Mouse (Mus musculus): Measurements from ENCODE around the gene Pygl. TPM values are rescaled to one million over a fixed set of nuclear protein-coding genes. Genes with fewer than 3 reads are reported as not detected.

Gene Pygl
- polyA plus RNA-seq, 1 experiment from 2014 or later, result 37.3 TPM

GRCm38 (mm10) chr12:70226655-70227054 is 4.6 kb downstream of the Pygl start:
- Histone ChIP-seq H3K36me3 (no peaks in the 10 kb centered on the region), H3K9me3 (replicated peaks) (no peaks in the 10 kb centered on the region), H3K9ac (peak overlapping the region; percentile 37; the same call in 1 of the 2 replicates), H3K4me2 (replicated peaks) (peak overlapping the region; percentile 84), H3K4me3 (replicated peaks) (peak overlapping the region; percentile 54), H3K27ac (replicated peaks) (peak overlapping the region; percentile 44; the same call in 1 of the 2 replicates), H3K27me3 (no peaks in the 10 kb centered on the region), H3K4me1 (peaks cover 20% of the 10 kb centered on the region)
- 24% methylated on average over 5 of the region's 5 CpGs for WGBS
- ATAC-seq (ENCODE audit: insufficient number of reproducible peaks, low FRiP score, low TSS enrichment, low read depth), result no peak

GRCm38 (mm10) chr12:70223331-70223730 is 8.0 kb downstream of the Pygl start:
- 56% methylated on average over 4 of the region's 4 CpGs for WGBS
- ATAC-seq (ENCODE audit: insufficient number of reproducible peaks, low FRiP score, low TSS enrichment, low read depth), result no peak
- H3K9me3 ChIP-seq (replicated peaks), result no peaks in the 10 kb centered on the region
- H3K4me1 ChIP-seq, result peaks cover 20% of the 10 kb centered on the region
- H3K4me3 ChIP-seq (replicated peaks), result no peak overlapping the region
- no peak overlapping the region for H3K9ac ChIP-seq
- peaks cover 4% of the 10 kb centered on the region; the same call in 1 of the 2 replicates for H3K36me3 ChIP-seq
- H3K27me3 ChIP-seq, result no peaks in the 10 kb centered on the region
- no peak overlapping the region for H3K27ac ChIP-seq (replicated peaks)
- no peak overlapping the region for H3K4me2 ChIP-seq (replicated peaks)

- Histone ChIP-seq H3K9me3 (replicated peaks) (no peaks in the 10 kb centered on the region), H3K4me2 (replicated peaks) (no peak overlapping the region), H3K27me3 (no peaks in the 10 kb centered on the region), H3K4me3 (replicated peaks) (no peak overlapping the region), H3K9ac (no peak overlapping the region), H3K36me3 (peaks cover 4% of the 10 kb centered on the region; the same call in 1 of the 2 replicates), H3K4me1 (peaks cover 12% of the 10 kb centered on the region), H3K27ac (replicated peaks) (no peak overlapping the region)
- ATAC-seq (ENCODE audit: insufficient number of reproducible peaks, low FRiP score, low TSS enrichment, low read depth), result no peak
- 75% methylated on average over 5 of the region's 5 CpGs for WGBS
Measured at GRCm38 (mm10) chr12:70221425-70221824, 9.9 kb downstream of the Pygl start.

GRCm38 (mm10) chr12:70218795-70219540 is 12.3 kb downstream of the Pygl start:
- ATAC-seq (ENCODE audit: insufficient number of reproducible peaks, low FRiP score, low TSS enrichment, low read depth), result no peak
- Histone ChIP-seq H3K9me3 (replicated peaks) (no peaks in the 10 kb centered on the region), H3K27me3 (no peaks in the 10 kb centered on the region), H3K4me1 (no peaks in the 10 kb centered on the region), H3K9ac (no peak overlapping the region), H3K4me3 (replicated peaks) (no peak overlapping the region), H3K27ac (replicated peaks) (no peak overlapping the region), H3K36me3 (peaks cover 4% of the 10 kb centered on the region; the same call in 1 of the 2 replicates), H3K4me2 (replicated peaks) (no peak overlapping the region)
- WGBS, result 80% methylated on average over 8 of the region's 8 CpGs

- no peak for ATAC-seq (ENCODE audit: insufficient number of reproducible peaks, low FRiP score, low TSS enrichment, low read depth)
- H3K27me3 ChIP-seq, result no peaks in the 10 kb centered on the region
Measured at GRCm38 (mm10) chr12:70216229-70216800, 15.0 kb downstream of the Pygl start.

GRCm38 (mm10) chr12:70214281-70214680 is 17.0 kb downstream of the Pygl start:
- no peak overlapping the region for H3K4me3 ChIP-seq (replicated peaks)
- H3K4me1 ChIP-seq, result no peaks in the 10 kb centered on the region
- H3K27me3 ChIP-seq, result no peaks in the 10 kb centered on the region
- H3K27ac ChIP-seq (replicated peaks), result no peak overlapping the region
- H3K9ac ChIP-seq, result no peak overlapping the region
- H3K9me3 ChIP-seq (replicated peaks), result no peaks in the 10 kb centered on the region
- no peaks in the 10 kb centered on the region for H3K36me3 ChIP-seq
- H3K4me2 ChIP-seq (replicated peaks), result no peak overlapping the region
- WGBS, result 73% methylated on average over 8 of the region's 8 CpGs
- no peak for ATAC-seq (ENCODE audit: insufficient number of reproducible peaks, low FRiP score, low TSS enrichment, low read depth)

More at GRCm38 (mm10) chr12:70216229-70216800, 15.0 kb downstream of the Pygl start:
- peaks cover 4% of the 10 kb centered on the region; the same call in 1 of the 2 replicates for H3K36me3 ChIP-seq
- H3K4me1 ChIP-seq, result no peaks in the 10 kb centered on the region
- no peaks in the 10 kb centered on the region for H3K9me3 ChIP-seq (replicated peaks)
- no peak overlapping the region for H3K27ac ChIP-seq (replicated peaks)
- no peak overlapping the region for H3K9ac ChIP-seq
- no peak overlapping the region for H3K4me2 ChIP-seq (replicated peaks)
- 54% methylated on average over 16 of the region's 16 CpGs for WGBS
- no peak overlapping the region for H3K4me3 ChIP-seq (replicated peaks)

- no peaks in the 10 kb centered on the region for H3K27me3 ChIP-seq
- H3K36me3 ChIP-seq, result no peaks in the 10 kb centered on the region
- H3K9me3 ChIP-seq (replicated peaks), result no peaks in the 10 kb centered on the region
- H3K4me1 ChIP-seq, result no peaks in the 10 kb centered on the region
- no peak overlapping the region for H3K4me2 ChIP-seq (replicated peaks)
- ATAC-seq (ENCODE audit: insufficient number of reproducible peaks, low FRiP score, low TSS enrichment, low read depth), result no peak
- 82% methylated on average over 6 of the region's 6 CpGs for WGBS
- H3K4me3 ChIP-seq (replicated peaks), result no peak overlapping the region
- no peak overlapping the region for H3K27ac ChIP-seq (replicated peaks)
- H3K9ac ChIP-seq, result no peak overlapping the region
Measured at GRCm38 (mm10) chr12:70213601-70214000, 17.7 kb downstream of the Pygl start.

GRCm38 (mm10) chr12:70212501-70212900 is 18.8 kb downstream of the Pygl start:
- ATAC-seq (ENCODE audit: insufficient number of reproducible peaks, low FRiP score, low TSS enrichment, low read depth), result no peak
- WGBS, result 74% methylated on average over 4 of the region's 4 CpGs
- H3K9me3 ChIP-seq (replicated peaks), result no peaks in the 10 kb centered on the region
- H3K27ac ChIP-seq (replicated peaks), result no peak overlapping the region
- H3K27me3 ChIP-seq, result no peaks in the 10 kb centered on the region
- H3K4me2 ChIP-seq (replicated peaks), result no peak overlapping the region
- no peak overlapping the region for H3K4me3 ChIP-seq (replicated peaks)
- H3K9ac ChIP-seq, result no peak overlapping the region
- no peaks in the 10 kb centered on the region for H3K4me1 ChIP-seq
- 0 out of 2 replicates have a peak, but pooled peaks cover 4% of the 10 kb centered on the region for H3K36me3 ChIP-seq

- Histone ChIP-seq H3K9me3 (replicated peaks) (no peaks in the 10 kb centered on the region), H3K4me1 (no peaks in the 10 kb centered on the region), H3K27ac (replicated peaks) (no peak overlapping the region), H3K9ac (no peak overlapping the region), H3K36me3 (0 out of 2 replicates have a peak, but pooled peaks cover 4% of the 10 kb centered on the region), H3K4me3 (replicated peaks) (no peak overlapping the region), H3K27me3 (no peaks in the 10 kb centered on the region), H3K4me2 (replicated peaks) (no peak overlapping the region)
- WGBS, result 67% methylated on average over 5 of the region's 5 CpGs
- ATAC-seq (ENCODE audit: insufficient number of reproducible peaks, low FRiP score, low TSS enrichment, low read depth), result no peak
Measured at GRCm38 (mm10) chr12:70208214-70208613, 23.1 kb downstream of the Pygl start.

GRCm38 (mm10) chr12:70204433-70204832 is 26.9 kb downstream of the Pygl start:
- Histone ChIP-seq H3K27me3 (no peaks in the 10 kb centered on the region), H3K4me2 (replicated peaks) (no peak overlapping the region), H3K9ac (no peak overlapping the region), H3K4me1 (no peaks in the 10 kb centered on the region), H3K4me3 (replicated peaks) (no peak overlapping the region), H3K27ac (replicated peaks) (no peak overlapping the region), H3K9me3 (replicated peaks) (no peaks in the 10 kb centered on the region), H3K36me3 (0 out of 2 replicates have a peak, but pooled peaks cover 7% of the 10 kb centered on the region)
- 81% methylated on average over 8 of the region's 8 CpGs for WGBS
- ATAC-seq (ENCODE audit: insufficient number of reproducible peaks, low FRiP score, low TSS enrichment, low read depth), result no peak

GRCm38 (mm10) chr12:70201926-70202529 is 29.3 kb downstream of the Pygl start:
- Histone ChIP-seq H3K9me3 (replicated peaks) (no peaks in the 10 kb centered on the region), H3K4me3 (replicated peaks) (no peak overlapping the region), H3K4me1 (no peaks in the 10 kb centered on the region), H3K36me3 (peaks cover 9% of the 10 kb centered on the region; the same call in 1 of the 2 replicates), H3K27me3 (no peaks in the 10 kb centered on the region), H3K4me2 (replicated peaks) (no peak overlapping the region), H3K9ac (no peak overlapping the region), H3K27ac (replicated peaks) (no peak overlapping the region)
- ATAC-seq (ENCODE audit: insufficient number of reproducible peaks, low FRiP score, low TSS enrichment, low read depth), result no peak
- 73% methylated on average over 5 of the region's 5 CpGs for WGBS

All from embryonic facial prominence, embryonic 15.5 days (tissue).